Mouse (Mus musculus): ENCODE measurements around the gene Sub1. TPM values are rescaled to one million over a fixed set of nuclear protein-coding genes. Genes with fewer than 3 reads are reported as not detected.

Gene Sub1
- total RNA-seq, 2 experiments from 2014 or later: 74.9 to 81.2 TPM

- DNase-seq: no peak
- intact Hi-C loops (cut with DNase I): no loop called here
These were observed 17.6 kb upstream of the Sub1 start for GRCm38 (mm10) chr15:12014197-12014905.

- intact Hi-C loops (cut with DNase I): no loop called here
- DNase-seq: no peak
These were observed 16.9 kb upstream of the Sub1 start for GRCm38 (mm10) chr15:12013532-12014196.

GRCm38 (mm10) chr15:12010602-12011044 lies 13.8 kb upstream of the Sub1 start:
- no peak for DNase-seq

GRCm38 (mm10) chr15:12009712-12010601 lies 13.2 kb upstream of the Sub1 start:
- intact Hi-C loops (cut with DNase I): no loop called here
- no peak for DNase-seq

More at GRCm38 (mm10) chr15:12010602-12011044, 13.8 kb upstream of the Sub1 start:
- intact Hi-C loops (cut with DNase I): no loop called here

GRCm38 (mm10) chr15:12008894-12009293 lies 12.1 kb upstream of the Sub1 start:
- intact Hi-C loops (cut with DNase I): no loop called here
- no peak for DNase-seq

- intact Hi-C loops (cut with DNase I): no loop called here
- DNase-seq: no peak
These were observed 11.4 kb upstream of the Sub1 start for GRCm38 (mm10) chr15:12007971-12008800.

- intact Hi-C loops (cut with DNase I): no loop called here
- DNase-seq: no peak
These were observed 10.6 kb upstream of the Sub1 start for GRCm38 (mm10) chr15:12007421-12007820.

- DNase-seq: no peak
- intact Hi-C loops (cut with DNase I): no loop called here
These were observed 9.4 kb upstream of the Sub1 start for GRCm38 (mm10) chr15:12006169-12006568.

- peak; percentile 85 to 89 for DNase-seq
- intact Hi-C loops (cut with DNase I): loop anchor here (5.0 kb wide), 1 partner anchor 36 kb away; no protein-coding TSS in a partner anchor
These were observed 975 bp downstream of the Sub1 start for GRCm38 (mm10) chr15:11995815-11996201.

- intact Hi-C loops (cut with DNase I): loop anchor here (5.0 kb wide), 2 partner anchors 37 to 87 kb away; no protein-coding TSS in a partner anchor
- DNase-seq: peak; percentile 28 to 53
These were observed 1.6 kb downstream of the Sub1 start for GRCm38 (mm10) chr15:11994921-11995814.

GRCm38 (mm10) chr15:11994006-11994405 lies 2.8 kb downstream of the Sub1 start:
- no peak for DNase-seq
- intact Hi-C loops (cut with DNase I): loop anchor here (5.0 kb wide), 1 partner anchor 88 kb away; no protein-coding TSS in a partner anchor

GRCm38 (mm10) chr15:11991552-11992113 lies 5.2 kb downstream of the Sub1 start:
- no peak for DNase-seq
- intact Hi-C loops (cut with DNase I): loop anchor here (5.0 kb wide), 1 partner anchor 91 kb away; no protein-coding TSS in a partner anchor

GRCm38 (mm10) chr15:11988580-11988979 lies 8.2 kb downstream of the Sub1 start:
- DNase-seq: no peak
- intact Hi-C loops (cut with DNase I): no loop called here

GRCm38 (mm10) chr15:11987892-11988291 lies 8.9 kb downstream of the Sub1 start:
- intact Hi-C loops (cut with DNase I): no loop called here

GRCm38 (mm10) chr15:11981985-11982384 lies 14.8 kb downstream of the Sub1 start:
- intact Hi-C loops (cut with DNase I): no loop called here
- DNase-seq: no peak

More at GRCm38 (mm10) chr15:11987892-11988291, 8.9 kb downstream of the Sub1 start:
- no peak for DNase-seq

GRCm38 (mm10) chr15:11981501-11981900 lies 15.3 kb downstream of the Sub1 start:
- no peak for DNase-seq
- intact Hi-C loops (cut with DNase I): no loop called here

GRCm38 (mm10) chr15:11978175-11978574 lies 18.6 kb downstream of the Sub1 start:
- DNase-seq: no peak
- intact Hi-C loops (cut with DNase I): no loop called here

- no peak for DNase-seq
- intact Hi-C loops (cut with DNase I): no loop called here
These were observed 19.7 kb downstream of the Sub1 start for GRCm38 (mm10) chr15:11977071-11977470.
